Mouse (Mus musculus): Measurements from ENCODE around the gene Ccdc28b. TPM values are rescaled to one million over a fixed set of nuclear protein-coding genes. Genes with fewer than 3 reads are reported as not detected.
A peak's percentile ranks its signal among the peaks of the same experiment; 100 is the strongest.

Gene Ccdc28b
- polyA plus RNA-seq, 1 experiment from 2014 or later = 66.7 TPM

DNA sequence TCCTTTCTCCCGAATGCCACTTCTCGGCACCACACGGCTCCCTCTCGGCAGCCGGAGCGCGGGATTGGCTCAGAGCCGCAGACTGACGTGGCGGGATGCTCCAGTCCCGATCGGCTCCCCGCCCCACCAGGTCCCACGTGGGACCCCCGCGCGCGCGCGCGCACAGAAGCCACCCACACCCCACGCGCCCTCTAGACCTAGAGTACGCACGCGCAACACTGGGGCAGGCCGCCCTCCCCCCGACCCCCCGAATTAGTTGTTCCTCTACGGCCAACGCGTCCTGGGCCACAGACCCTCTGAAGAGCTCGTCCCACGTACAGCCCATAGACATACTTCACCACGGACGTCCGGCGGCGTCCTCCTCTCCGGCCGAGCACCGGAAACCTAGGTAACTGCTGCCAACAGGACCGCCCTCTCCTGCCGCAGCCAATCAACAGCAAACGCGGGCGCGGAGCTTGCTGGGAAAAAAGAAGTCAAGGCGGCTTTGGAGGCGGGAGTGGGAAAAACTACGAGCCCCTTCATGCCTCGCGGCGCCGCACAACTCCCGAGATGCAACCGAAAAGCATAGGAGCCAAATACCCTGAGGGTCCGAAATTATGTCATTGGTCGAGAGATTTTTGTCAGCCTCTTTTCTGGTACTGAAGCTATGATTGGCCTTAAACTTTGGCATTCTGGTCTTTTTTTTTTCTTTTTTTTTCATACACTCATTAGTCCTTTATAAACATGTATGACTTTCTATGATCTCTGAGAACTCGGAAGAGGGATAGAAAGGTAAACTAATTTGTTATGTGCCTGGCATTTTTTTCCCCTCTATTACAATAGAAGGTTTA, 17.1 kb upstream of the Ccdc28b start, which contains the start of gene Txlna:
TSS of gene Txlna (minus strand) at position 428 of the 830 bp plus-strand sequence.
- Histone ChIP-seq H3K9ac (peak within 1 kb of the TSS; percentile 66), H3K4me3 (replicated peaks) (peak within 1 kb of the TSS; percentile 69), H3K4me1 (peaks cover 40% of the 10 kb centered on the region), H3K27ac (replicated peaks) (peak within 1 kb of the TSS; percentile 97), H3K27me3 (no peaks in the 10 kb centered on the region), H3K36me3 (peaks cover 49% of the 10 kb centered on the region), H3K4me2 (replicated peaks) (peak within 1 kb of the TSS; percentile 74), H3K9me3 (replicated peaks) (no peaks in the 10 kb centered on the region)
- ATAC-seq (ENCODE audit: insufficient number of reproducible peaks, low FRiP score, low TSS enrichment, low read depth) = peak; percentile 96
- under 1% methylated on average over 59 of the region's 60 CpGs for WGBS

DNA sequence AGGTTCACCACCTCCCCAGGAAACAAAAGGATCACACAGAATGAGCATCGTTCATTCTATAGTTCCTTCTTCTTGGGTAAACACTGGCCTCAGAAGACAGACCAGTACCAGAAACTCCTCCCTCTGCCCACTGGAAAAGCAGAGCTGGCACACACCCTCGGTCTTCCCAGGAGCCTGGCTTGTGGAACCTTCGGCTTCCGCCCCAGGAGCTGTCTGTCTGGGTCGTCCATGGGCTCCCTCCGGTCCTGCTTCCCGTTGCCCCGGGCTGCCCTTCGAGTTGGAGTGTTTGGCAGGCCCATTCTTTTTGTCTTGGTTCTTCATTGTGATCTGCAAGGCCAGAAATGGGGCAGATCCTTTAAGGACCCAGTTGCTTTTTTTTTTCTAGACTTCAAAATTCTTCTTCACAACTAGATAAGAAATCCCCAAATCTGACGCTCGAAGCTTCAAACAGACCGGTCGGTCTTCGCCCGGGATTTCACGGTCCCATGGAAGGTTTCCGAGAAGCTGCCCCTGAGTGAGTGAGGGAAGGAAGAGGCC, 16.4 kb upstream of the Ccdc28b start:
- no peak for ATAC-seq (ENCODE audit: insufficient number of reproducible peaks, low FRiP score, low TSS enrichment, low read depth)
- H3K9ac ChIP-seq = peak overlapping the region; percentile 66
- peak overlapping the region; percentile 97 for H3K27ac ChIP-seq (replicated peaks)
- no peaks in the 10 kb centered on the region for H3K9me3 ChIP-seq (replicated peaks)
- H3K4me2 ChIP-seq (replicated peaks) = peak overlapping the region; percentile 74
- peak overlapping the region; percentile 69 for H3K4me3 ChIP-seq (replicated peaks)
- peaks cover 48% of the 10 kb centered on the region for H3K36me3 ChIP-seq
- WGBS = 2% methylated on average over 17 of the region's 17 CpGs
- no peaks in the 10 kb centered on the region for H3K27me3 ChIP-seq
- H3K4me1 ChIP-seq = peaks cover 40% of the 10 kb centered on the region

DNA sequence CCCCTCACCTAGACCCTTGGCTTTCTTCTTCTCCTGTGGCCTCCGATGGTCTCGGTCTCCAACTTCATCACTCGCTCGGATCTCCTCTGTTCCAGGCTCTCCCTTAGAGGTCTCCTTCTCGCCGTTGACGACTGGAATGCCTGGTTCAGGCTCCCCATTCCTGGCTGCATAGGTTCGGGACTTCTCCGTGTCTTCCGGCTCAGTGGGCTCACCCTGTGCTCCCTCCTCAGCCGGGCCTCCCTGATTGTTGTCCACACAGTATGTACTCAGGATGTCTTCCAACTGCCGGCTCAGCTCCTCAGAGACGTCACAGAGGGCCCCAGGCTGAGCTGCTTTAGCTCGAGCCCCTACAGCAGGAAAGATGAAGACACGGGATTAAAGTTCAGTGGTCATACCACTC, 15.5 kb upstream of the Ccdc28b start:
- Histone ChIP-seq H3K4me3 (replicated peaks) (peak overlapping the region; percentile 69), H3K4me2 (replicated peaks) (peak overlapping the region; percentile 74), H3K4me1 (peaks cover 40% of the 10 kb centered on the region), H3K36me3 (peaks cover 48% of the 10 kb centered on the region), H3K27me3 (no peaks in the 10 kb centered on the region), H3K9me3 (replicated peaks) (no peaks in the 10 kb centered on the region), H3K9ac (peak overlapping the region; percentile 66; the same call in 1 of the 2 replicates), H3K27ac (replicated peaks) (peak overlapping the region; percentile 97; the same call in 1 of the 2 replicates)
- ATAC-seq (ENCODE audit: insufficient number of reproducible peaks, low FRiP score, low TSS enrichment, low read depth) = no peak
- 78% methylated on average over 15 of the region's 15 CpGs for WGBS

- H3K4me3 ChIP-seq (replicated peaks) = no peak overlapping the region
- ATAC-seq (ENCODE audit: insufficient number of reproducible peaks, low FRiP score, low TSS enrichment, low read depth) = no peak
- 93% methylated on average over 6 of the region's 6 CpGs for WGBS
- H3K9ac ChIP-seq = no peak overlapping the region
- H3K4me2 ChIP-seq (replicated peaks) = no peak overlapping the region
- peaks cover 27% of the 10 kb centered on the region for H3K4me1 ChIP-seq
- no peak overlapping the region for H3K27ac ChIP-seq (replicated peaks)
- H3K36me3 ChIP-seq = peaks cover 94% of the 10 kb centered on the region
- no peaks in the 10 kb centered on the region for H3K9me3 ChIP-seq (replicated peaks)
- H3K27me3 ChIP-seq = no peaks in the 10 kb centered on the region
These were observed 10.1 kb upstream of the Ccdc28b start for GRCm38 (mm10) chr4:129633852-129634251.

DNA sequence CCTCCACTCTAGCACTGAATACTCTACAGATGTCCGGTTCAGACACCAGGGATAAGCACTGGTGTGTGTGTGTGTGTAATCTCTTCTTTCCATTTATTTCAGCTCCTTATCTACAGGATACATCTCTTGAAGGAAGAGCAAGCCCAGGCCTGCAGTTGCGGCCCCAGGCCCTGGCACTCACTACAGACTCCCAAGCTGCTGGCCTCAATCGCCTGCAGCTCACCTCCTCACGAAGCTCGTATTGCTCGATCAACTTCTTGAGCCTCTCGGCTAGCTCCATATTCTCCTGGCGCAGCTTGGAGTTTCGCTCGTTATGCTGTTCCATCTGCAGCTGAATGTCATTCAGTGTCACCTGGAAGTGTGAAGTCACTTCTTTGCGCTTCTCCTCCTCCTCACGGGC, 8.1 kb upstream of the Ccdc28b start:
- Histone ChIP-seq H3K9me3 (replicated peaks) (no peaks in the 10 kb centered on the region), H3K4me2 (replicated peaks) (no peak overlapping the region), H3K27ac (replicated peaks) (no peak overlapping the region), H3K36me3 (peaks cover 96% of the 10 kb centered on the region), H3K9ac (no peak overlapping the region), H3K27me3 (no peaks in the 10 kb centered on the region), H3K4me1 (peaks cover 12% of the 10 kb centered on the region), H3K4me3 (replicated peaks) (no peak overlapping the region)
- 77% methylated on average over 12 of the region's 12 CpGs for WGBS
- no peak for ATAC-seq (ENCODE audit: insufficient number of reproducible peaks, low FRiP score, low TSS enrichment, low read depth)

DNA sequence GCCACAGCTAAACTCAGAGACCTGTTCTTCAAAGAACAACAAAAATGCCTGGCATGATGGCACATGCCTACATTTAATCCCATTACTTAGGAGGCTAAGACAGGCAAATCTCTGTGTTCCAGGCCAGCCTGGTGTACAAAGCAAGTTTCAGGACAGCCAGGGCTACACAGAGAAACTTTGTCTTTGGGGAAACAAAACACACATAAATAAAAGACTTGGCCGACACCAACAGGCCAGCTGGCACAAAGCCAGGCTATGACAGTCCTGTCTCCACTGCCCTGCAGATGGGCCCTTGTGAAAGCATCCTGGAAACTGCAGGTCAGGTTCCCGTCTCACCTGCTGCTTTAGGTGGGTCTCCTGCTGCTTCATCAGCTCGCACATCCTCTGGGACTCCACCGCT, 7.2 kb upstream of the Ccdc28b start:
- Histone ChIP-seq H3K4me1 (peaks cover 11% of the 10 kb centered on the region), H3K27ac (replicated peaks) (no peak overlapping the region), H3K9ac (0 out of 2 replicates have a peak overlapping the region, but pooled peaks have one; percentile 6), H3K27me3 (no peaks in the 10 kb centered on the region), H3K9me3 (replicated peaks) (no peaks in the 10 kb centered on the region), H3K4me3 (replicated peaks) (no peak overlapping the region), H3K36me3 (peaks cover 96% of the 10 kb centered on the region), H3K4me2 (replicated peaks) (no peak overlapping the region)
- ATAC-seq (ENCODE audit: insufficient number of reproducible peaks, low FRiP score, low TSS enrichment, low read depth) = no peak
- WGBS = 84% methylated on average over 4 of the region's 4 CpGs

- H3K36me3 ChIP-seq = peaks cover 51% of the 10 kb centered on the region
- peaks cover 38% of the 10 kb centered on the region for H3K4me1 ChIP-seq
- H3K4me2 ChIP-seq (replicated peaks) = no peak overlapping the region
- ATAC-seq (ENCODE audit: insufficient number of reproducible peaks, low FRiP score, low TSS enrichment, low read depth) = no peak
- no peak overlapping the region for H3K27ac ChIP-seq (replicated peaks)
- no peaks in the 10 kb centered on the region for H3K9me3 ChIP-seq (replicated peaks)
- WGBS = 75% methylated on average over 6 of the region's 6 CpGs
- no peak overlapping the region for H3K4me3 ChIP-seq (replicated peaks)
- H3K9ac ChIP-seq = no peak overlapping the region
- H3K27me3 ChIP-seq = no peaks in the 10 kb centered on the region
These were observed 2.3 kb upstream of the Ccdc28b start for GRCm38 (mm10) chr4:129626035-129626434.

GRCm38 (mm10) chr4:129625496-129625895, 1.7 kb upstream of the Ccdc28b start:
- Histone ChIP-seq H3K27me3 (no peaks in the 10 kb centered on the region), H3K4me3 (replicated peaks) (no peak overlapping the region), H3K27ac (replicated peaks) (peak overlapping the region; percentile 96), H3K36me3 (peaks cover 48% of the 10 kb centered on the region), H3K4me2 (replicated peaks) (peak overlapping the region; percentile 76), H3K9ac (no peak overlapping the region), H3K9me3 (replicated peaks) (no peaks in the 10 kb centered on the region), H3K4me1 (peaks cover 37% of the 10 kb centered on the region)
- no peak for ATAC-seq (ENCODE audit: insufficient number of reproducible peaks, low FRiP score, low TSS enrichment, low read depth)
- 44% methylated on average over 4 of the region's 4 CpGs for WGBS

GRCm38 (mm10) chr4:129625029-129625370, 1.3 kb upstream of the Ccdc28b start:
- H3K9ac ChIP-seq = no peak overlapping the region; the same call in 1 of the 2 replicates
- H3K4me1 ChIP-seq = peaks cover 37% of the 10 kb centered on the region
- 0% methylated on average over 6 of the region's 6 CpGs for WGBS
- H3K27ac ChIP-seq (replicated peaks) = peak overlapping the region; percentile 96
- no peak for ATAC-seq (ENCODE audit: insufficient number of reproducible peaks, low FRiP score, low TSS enrichment, low read depth)
- peak overlapping the region; percentile 68 for H3K4me3 ChIP-seq (replicated peaks)
- no peaks in the 10 kb centered on the region for H3K27me3 ChIP-seq
- H3K9me3 ChIP-seq (replicated peaks) = no peaks in the 10 kb centered on the region
- peaks cover 46% of the 10 kb centered on the region for H3K36me3 ChIP-seq
- H3K4me2 ChIP-seq (replicated peaks) = peak overlapping the region; percentile 76

- H3K4me3 ChIP-seq (replicated peaks) = peak overlapping the region; percentile 68
- peak overlapping the region; percentile 76 for H3K4me2 ChIP-seq (replicated peaks)
- H3K9me3 ChIP-seq (replicated peaks) = no peaks in the 10 kb centered on the region
- peak; percentile 92 for ATAC-seq (ENCODE audit: insufficient number of reproducible peaks, low FRiP score, low TSS enrichment, low read depth)
- H3K9ac ChIP-seq = peak overlapping the region; percentile 59
- peaks cover 41% of the 10 kb centered on the region for H3K36me3 ChIP-seq
- H3K27me3 ChIP-seq = no peaks in the 10 kb centered on the region
- peaks cover 37% of the 10 kb centered on the region for H3K4me1 ChIP-seq
- 0% methylated on average over 18 of the region's 18 CpGs for WGBS
- peak overlapping the region; percentile 96 for H3K27ac ChIP-seq (replicated peaks)
These were observed 708 bp upstream of the Ccdc28b start for GRCm38 (mm10) chr4:129624281-129625028.

Measured in embryonic facial prominence, embryonic 15.5 days (tissue).